Mouse (Mus musculus) brown adipose tissue, adult 24 weeks (tissue): ENCODE results near the gene Mfsd12. TPM values are rescaled to one million over a fixed set of nuclear protein-coding genes. Genes with fewer than 3 reads are reported as not detected.

Source experiments
- H3K27ac ChIP-seq: fragments of 200-500 bp; replicated peaks from 2 replicates; pipeline ENCODE4 v1.5.1; 2012; ENCODE audit warnings: low read depth, mild to moderate bottlenecking, low read length
- H3K4me1 ChIP-seq: fragments of 200-500 bp; 2 replicates; pipeline ENCODE4 v1.6.1; 2012; ENCODE audit warnings: low read length, mixed read lengths; ENCODE audit not compliant: control insufficient read depth, insufficient read depth, insufficient read length
- H3K4me3 ChIP-seq: fragments of 200-500 bp; 2 replicates; pipeline ENCODE4 v1.5.1; 2012; ENCODE audit warnings: low read depth, mild to moderate bottlenecking, low read length, moderate library complexity; ENCODE audit not compliant: insufficient read depth
- polyA plus RNA-seq: library from polyadenylated mRNA; stranded (reverse); fragments of >200 nt; gene quantifications from 2 replicates; pipeline ENCODE4 v1.2.4, GENCODE M21; 2012; ENCODE audit not compliant: missing spikeins, insufficient read depth, insufficient read length

Gene Mfsd12
- polyA plus RNA-seq, 1 experiment: 8.3 TPM

DNA sequence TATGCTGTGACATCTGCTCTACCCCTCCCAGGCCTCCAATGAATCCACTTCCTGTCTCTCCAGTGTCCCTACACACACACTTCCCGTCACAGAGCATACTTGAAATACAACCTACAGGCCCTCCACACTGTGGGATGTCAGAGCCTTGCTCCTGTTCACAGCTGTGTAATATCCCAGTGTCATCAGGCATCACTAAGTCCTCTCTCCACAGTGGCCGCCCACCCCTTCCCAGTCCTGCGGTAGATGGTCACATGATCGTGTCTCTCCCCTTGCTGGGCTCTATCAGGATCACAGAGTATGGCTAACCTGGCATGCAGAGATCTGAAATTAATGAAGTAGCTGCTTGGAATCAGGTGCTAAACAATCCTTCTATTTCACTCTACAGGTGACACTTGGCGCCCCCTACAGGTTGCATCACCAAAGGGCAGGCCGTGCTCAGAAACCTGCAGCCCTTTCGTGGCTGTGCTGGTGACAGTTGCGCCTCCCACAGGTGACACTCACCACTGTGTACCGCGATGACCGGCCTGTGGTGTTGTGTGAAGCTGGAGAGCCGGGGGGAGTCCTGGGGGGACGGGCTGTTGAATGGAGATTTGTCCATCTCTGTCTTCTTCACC, 48.4 kb downstream of the Mfsd12 start:
- Histone ChIP-seq H3K27ac (peak overlapping the region; percentile 58), H3K4me3 (no peak overlapping the region), H3K4me1 (peaks cover 46% of the 10 kb centered on the region)

DNA sequence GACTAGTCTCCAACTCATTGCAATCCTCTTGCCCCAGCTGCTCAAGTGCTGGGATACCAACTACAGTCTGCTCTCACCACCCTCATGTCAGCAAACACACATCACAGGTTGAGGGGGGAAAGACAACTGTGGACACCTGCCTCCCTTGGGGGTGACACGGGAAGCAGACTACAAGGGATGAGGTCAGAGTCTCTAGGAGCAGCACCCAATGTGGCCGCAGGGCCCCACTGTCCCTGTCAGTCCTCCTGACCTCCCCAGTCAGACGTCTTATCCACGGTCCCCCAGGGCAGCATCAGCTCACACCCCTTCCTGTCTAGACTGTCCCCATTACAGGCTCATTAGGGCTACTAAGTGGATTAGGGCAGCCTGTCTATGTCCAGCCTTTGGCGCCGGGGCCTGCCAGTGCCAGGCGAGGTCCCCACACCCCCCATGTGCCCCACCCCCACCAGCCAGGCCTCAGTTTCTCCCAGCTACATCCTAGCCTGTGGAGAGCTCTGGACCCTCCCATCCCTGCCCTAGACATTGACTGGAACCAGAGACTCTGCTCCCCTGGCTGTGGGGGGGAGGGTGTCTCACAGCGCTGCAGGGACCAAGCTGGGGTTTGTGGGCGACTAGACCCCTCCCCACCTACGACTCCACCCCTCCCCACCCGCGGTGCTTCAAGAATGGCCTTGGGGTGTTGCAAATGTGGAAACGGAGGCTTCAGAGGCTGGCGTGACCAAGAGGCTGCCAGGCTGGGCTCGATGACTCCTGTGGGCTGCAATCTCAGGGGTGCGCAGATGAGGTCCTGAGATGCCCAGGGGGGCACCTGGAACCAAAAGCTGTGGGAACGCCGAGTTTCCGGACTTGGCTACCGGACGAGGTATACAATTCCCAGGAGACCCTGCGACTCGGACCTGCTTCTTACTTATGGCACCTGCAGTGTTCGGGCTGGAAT, 49.5 kb downstream of the Mfsd12 start:
- Histone ChIP-seq H3K4me1 (peaks cover 40% of the 10 kb centered on the region), H3K27ac (peak overlapping the region; percentile 59), H3K4me3 (peak overlapping the region; percentile 32)

DNA sequence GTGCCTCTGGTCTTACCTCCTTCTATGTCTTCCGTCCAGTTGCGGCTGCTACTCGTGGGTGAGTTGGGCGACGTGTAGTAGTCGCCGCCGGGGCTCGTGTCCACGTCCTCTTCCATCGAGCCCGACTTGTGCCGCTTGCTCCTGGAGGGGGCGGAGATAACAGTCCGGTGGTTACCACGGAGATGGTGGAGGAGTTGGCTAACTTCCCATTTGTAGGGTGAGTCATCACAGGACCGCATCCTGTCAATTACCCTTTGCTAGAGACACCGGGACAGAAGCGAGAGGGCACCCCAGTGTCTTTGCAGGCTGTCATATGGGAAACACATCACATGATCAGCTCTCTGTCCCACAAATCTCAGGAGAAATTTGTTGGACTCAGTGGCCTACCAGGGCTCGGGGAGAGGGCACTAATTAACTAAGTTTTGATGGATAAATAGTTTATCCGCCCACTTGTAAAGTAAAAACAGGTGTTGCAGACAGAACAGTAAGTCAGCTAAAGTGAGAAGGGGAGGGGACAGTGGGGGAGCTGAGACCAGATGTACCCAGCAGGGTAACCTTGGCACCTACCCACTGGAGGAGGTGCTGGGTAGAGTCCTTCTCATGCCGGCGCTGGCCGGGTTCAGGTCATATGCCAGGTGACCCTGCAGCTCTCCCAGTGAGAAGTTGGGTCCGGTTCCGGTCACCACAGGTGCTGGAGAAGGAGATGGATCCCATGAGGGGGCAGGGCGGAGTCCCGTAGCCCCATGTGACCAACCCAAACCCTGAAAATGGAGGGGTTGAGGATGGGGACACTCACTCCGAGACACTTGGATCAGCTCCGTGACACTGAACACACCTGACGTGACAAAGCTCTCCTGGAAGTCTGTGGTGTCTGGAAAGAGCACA, 50.5 kb downstream of the Mfsd12 start:
- H3K4me1 ChIP-seq: peaks cover 44% of the 10 kb centered on the region
- peak overlapping the region; percentile 76 for H3K27ac ChIP-seq
- peak overlapping the region; percentile 32 for H3K4me3 ChIP-seq

DNA sequence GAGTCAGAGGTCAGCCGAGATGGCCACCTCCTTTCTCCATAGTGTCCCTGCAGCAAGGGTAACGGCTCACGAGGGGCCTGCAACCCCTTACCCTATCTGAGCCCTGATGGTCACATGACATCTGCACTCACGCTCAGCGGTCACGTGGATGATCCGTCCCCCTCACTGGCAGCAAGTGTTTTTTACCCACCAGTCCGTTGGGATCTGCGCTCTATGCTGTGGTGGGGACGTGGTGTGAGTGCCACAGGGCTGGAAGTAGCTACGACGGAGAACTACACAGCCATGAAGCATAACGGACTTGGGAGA, 51.1 kb downstream of the Mfsd12 start:
- peaks cover 49% of the 10 kb centered on the region for H3K4me1 ChIP-seq
- H3K4me3 ChIP-seq: no peak overlapping the region

DNA sequence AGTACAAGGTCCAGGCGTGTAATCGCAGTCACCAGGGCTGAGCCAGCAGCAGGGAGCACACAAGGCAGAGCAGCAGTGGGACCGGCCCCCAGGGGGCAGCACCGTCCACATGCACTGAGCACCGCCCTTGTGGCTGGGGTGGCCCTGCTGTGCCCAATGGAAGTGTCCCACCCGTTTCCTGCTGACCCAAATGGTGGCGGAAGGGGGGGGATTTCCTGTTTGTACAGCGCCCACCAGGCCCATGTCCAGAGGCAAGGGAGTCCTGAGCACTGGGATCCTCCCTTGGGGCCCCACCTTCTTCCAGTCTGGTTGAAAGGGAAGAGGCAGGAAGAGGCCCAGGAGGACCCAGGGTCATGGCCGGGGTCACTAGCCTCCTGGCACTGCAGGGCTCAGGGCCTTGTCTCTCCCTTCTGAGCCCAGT, 51.6 kb downstream of the Mfsd12 start:
- Histone ChIP-seq H3K4me3 (no peak overlapping the region), H3K4me1 (peaks cover 53% of the 10 kb centered on the region)

More for the DNA sequence above, 51.1 kb downstream of the Mfsd12 start:
- H3K27ac ChIP-seq: peak overlapping the region; percentile 76

DNA sequence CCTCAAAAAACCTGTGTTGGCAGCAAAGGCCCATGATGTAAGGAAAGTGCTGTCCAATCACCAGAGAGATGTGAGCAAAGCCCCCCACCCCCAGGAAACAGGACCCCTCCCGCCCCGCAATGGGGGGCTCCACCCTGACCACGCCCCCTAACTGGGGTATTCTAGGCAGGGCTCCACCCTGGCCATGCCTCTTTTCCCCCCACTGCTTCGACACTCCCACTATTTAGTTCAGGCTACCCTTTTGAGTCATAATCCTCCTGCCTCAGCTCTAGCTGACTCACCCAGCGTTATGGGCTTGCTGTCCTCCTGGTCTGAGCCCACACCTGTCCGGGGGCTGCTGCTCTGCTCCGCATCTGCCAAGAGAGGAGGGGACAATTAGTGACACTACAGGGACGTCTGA, 52.0 kb downstream of the Mfsd12 start:
- Histone ChIP-seq H3K4me1 (peaks cover 54% of the 10 kb centered on the region), H3K27ac (peak overlapping the region; percentile 64), H3K4me3 (no peak overlapping the region)

More for the DNA sequence above, 51.6 kb downstream of the Mfsd12 start:
- peak overlapping the region; percentile 76 for H3K27ac ChIP-seq

DNA sequence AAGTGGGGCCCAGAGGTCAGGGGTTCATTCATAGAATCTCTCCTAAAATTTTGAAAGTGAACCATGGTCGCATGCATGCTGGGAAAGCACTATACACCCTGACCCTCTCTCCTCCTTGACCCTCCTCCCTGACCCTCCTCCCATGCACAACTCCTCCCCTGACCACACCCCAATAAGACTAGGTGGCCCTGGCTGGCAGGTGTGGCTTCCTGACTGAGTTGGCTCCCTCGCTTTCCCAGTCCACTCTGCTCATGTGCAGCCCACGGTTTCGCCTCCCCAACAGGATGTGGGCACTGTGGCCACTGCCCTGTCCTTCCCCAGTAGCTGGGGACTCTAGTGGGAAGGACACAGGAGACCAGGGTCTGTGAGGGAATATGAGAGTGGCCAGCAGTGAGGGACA, 53.1 kb downstream of the Mfsd12 start:
- H3K4me1 ChIP-seq: peaks cover 61% of the 10 kb centered on the region
- no peak overlapping the region for H3K4me3 ChIP-seq

DNA sequence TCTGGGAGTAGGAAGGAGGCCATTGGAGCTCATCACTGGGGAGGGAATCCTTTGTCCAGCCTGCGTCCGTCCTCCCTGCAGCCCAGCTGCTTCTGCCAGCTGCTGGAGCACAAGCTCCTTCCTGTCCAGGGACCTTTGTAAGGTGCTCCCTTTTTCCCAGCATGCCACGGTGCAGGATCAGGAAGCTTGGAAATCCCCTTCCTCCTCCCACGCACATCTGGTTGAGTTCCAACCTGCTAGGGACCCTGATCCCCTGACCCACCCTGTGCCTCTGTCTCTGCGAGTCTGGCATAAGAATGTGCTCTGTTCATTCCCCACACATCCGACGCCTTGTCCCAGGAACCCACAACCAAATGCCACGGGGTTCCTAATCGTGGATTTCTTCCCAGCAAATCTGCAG, 53.7 kb downstream of the Mfsd12 start:
- Histone ChIP-seq H3K4me1 (peaks cover 63% of the 10 kb centered on the region), H3K27ac (peak overlapping the region; percentile 89), H3K4me3 (no peak overlapping the region)

More for the DNA sequence above, 53.1 kb downstream of the Mfsd12 start:
- peak overlapping the region; percentile 64 for H3K27ac ChIP-seq

DNA sequence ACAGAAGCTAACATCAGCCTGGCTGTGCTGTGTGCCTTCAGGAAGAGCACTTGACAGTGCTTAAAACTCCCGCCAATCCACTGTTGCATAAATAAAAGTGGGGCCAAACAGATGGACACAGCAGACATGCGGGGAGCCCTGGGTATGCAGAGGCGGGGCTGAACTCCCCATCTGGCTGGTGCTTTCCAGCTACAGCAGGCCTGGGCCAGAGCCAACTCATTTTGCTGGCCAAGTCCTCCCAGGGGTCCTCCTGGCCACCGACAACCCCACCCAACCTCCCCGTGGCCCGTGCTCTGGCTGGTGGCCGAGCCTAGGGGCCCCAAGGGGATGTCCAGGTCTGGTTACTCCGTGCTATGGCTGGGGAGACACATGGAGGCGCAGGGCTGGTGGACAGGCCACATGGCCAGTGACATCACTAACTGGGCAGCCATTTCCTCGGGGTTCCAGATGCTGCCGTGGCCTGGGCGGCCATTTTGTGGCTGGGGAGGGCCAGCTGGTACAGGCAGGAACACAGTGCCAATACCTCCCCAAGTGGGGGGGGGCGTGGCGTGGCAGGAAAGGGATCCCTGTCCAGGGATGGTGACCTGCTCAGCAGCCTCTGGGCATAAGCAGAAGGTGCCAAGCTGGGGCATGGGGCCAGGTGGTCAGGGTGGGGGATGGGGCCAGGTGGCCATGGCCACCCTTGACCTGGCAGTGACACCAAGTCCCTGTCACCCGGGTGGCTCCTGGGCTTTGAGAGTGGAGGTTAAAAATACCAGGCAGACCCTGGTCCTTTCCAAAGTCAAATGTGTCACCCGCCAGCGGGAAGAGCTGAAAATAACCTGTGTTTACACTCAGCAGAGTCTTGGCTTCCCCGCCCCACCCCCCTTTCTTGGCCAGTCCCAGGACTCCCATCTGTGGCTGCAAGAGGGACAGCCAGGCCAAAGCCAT, 54.4 kb downstream of the Mfsd12 start:
- no peak overlapping the region; the same call in 1 of the 2 replicates for H3K4me3 ChIP-seq
- H3K4me1 ChIP-seq: peaks cover 64% of the 10 kb centered on the region
- H3K27ac ChIP-seq: peak overlapping the region; percentile 89

DNA sequence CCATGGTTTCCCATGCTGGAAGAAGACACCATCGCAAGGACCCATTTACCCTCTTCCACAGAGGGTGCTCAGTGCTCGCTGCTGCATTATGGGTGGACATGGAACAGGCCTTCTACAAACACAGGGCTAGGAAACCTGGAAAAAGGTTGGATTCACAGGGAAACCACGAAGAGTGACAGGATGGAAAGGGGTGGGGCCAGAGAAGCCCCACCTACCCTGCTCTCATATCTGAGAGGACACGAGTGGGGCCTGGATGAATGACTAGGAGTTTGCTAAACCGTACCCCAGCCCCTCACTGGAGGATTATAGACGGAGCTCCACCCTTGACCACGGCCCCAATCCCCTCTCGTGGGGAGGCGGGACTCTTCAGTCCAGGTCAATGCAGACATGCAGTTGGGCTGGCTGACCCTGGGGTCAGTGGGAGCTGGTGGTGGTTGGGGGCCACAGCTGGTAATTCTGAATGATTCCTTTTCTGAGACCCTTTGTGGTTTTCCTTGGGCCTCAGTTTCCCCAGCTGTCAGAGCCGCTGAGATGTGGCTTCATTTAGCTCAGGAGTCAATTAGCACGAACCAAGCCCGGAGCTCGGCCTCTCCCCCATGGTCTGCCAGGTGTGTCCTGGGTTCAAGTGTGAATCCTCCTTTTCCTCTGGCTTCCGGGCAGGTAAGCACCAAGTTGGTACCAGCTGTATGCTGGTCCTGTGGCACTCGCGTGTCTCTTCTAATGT, 55.5 kb downstream of the Mfsd12 start:
- H3K27ac ChIP-seq: peak overlapping the region; percentile 89
- H3K4me1 ChIP-seq: peaks cover 67% of the 10 kb centered on the region
- H3K4me3 ChIP-seq: peak overlapping the region; percentile 4; the same call in 1 of the 2 replicates

DNA sequence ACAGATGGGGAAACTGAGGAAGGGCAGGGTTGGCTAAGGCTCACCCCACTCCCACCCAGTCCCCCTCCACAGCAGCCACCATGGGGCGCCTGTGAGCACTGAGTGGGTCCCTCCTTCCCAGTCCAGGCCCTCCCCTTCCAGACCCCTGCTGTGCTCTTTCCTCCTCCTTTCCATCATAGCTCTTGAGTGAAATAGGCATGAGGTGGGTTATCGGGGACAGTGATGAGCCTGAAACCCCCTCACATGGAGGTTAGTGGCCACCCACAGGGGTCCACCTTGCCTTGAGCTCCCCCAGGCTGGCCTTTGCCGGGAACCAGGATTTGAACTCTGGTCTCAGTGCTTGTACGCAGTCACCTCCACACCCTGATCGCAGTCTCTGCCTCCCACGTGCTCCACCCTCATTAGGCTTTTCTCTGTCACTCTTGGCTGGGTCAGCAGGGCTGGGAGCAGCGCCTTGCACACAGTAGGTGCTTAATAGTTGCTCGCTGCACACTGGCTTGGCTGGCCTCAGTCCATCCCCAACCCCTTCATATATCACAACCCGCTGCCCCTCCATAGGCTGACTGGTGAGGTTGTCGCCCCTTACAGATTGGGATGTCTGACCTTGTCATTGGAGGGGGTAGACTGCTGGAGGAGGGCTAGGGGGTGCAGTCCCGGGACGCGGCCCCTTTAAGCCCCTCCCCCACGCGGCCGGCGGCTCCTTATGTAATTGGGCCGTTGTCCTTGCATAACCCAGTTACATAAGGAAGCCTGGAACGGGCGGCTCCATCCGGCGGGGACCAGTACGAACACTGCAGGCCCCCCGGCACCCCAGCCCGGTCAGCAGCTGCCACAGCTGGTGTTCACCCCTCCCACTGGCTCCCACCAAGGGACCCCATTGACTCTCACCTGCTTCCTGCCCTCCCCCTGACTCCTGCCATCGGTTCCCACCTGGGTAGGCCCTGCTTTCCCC, 56.3 kb downstream of the Mfsd12 start:
- H3K27ac ChIP-seq: peak overlapping the region; percentile 93
- H3K4me3 ChIP-seq: peak overlapping the region; percentile 48
- peaks cover 64% of the 10 kb centered on the region for H3K4me1 ChIP-seq

DNA sequence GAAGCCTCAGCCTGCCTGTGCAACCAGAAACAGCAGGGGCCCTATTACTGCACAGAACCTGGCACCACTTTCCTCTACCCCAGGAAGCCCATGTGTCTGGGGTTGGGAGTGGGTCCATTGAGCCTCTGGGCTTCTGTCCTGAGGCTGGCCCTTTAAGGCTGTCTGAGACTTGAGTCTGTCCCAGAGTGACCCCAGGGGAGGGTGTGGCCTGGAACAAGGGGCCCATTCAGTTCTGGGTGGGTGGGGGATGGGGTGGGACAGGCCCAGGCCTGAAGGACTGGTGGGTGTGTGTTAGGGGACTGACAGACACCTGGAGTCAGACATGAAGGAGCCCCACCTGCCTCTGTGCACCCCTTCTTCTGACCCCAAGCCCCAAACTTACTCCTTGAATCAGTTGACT, 57.4 kb downstream of the Mfsd12 start:
- Histone ChIP-seq H3K27ac (peak overlapping the region; percentile 93), H3K4me1 (peaks cover 72% of the 10 kb centered on the region), H3K4me3 (no peak overlapping the region)

DNA sequence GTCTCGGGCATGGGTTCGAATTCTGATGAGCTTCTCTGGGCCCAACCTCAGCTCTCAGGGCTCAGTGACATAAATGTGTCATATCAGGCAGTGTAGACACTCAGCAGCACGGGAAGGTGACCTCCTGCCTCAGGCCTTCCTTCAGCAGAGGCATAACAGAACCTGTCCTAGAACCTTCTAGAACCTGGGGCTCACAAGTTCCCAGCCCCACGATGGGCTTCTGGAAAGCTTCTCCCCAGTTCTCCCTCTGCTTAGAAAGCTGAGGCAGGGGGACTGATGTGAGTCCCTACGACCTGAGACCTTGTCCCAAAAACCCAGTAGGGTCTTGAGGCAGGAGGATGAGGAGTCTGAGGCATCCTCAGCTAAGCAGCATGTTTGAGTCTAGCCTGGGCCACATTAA, 57.9 kb downstream of the Mfsd12 start:
- H3K27ac ChIP-seq: peak overlapping the region; percentile 74
- H3K4me1 ChIP-seq: peaks cover 73% of the 10 kb centered on the region
- no peak overlapping the region for H3K4me3 ChIP-seq
